Mouse (Mus musculus) MEL (cell line): ENCODE measurements around the gene Naip5. TPM values are rescaled to one million over a fixed set of nuclear protein-coding genes. Genes with fewer than 3 reads are reported as not detected.
"Not testable (repeated sequence)": the region's sequence is repeated elsewhere in the genome, so short reads cannot be mapped to it uniquely, and the experiment has no call there.

Experiments
- DNase-seq: peaks from one replicate; pipeline ENCODE4 v3.0.0; 2011; ENCODE audit warnings: low read depth, low spot score
- H3K27ac ChIP-seq: 2 replicates; pipeline ENCODE4 v1.5.1; 2012; ENCODE audit warnings: low read depth, mild to moderate bottlenecking, control low read depth, low read length, moderate library complexity; ENCODE audit not compliant: control insufficient read depth
- H3K27me3 ChIP-seq, 2 experiments: fragments of 150-350 bp in 1 of 2; sonication (generic) in 1 of 2; 2 replicates each; pipeline ENCODE4 v1.6.1; 2012; ENCODE audit warnings: low read length in 2 of 2, mild to moderate bottlenecking in 2 of 2, improper control_type of control experiment in 1 of 2, moderate library complexity in 1 of 2; ENCODE audit not compliant: insufficient read depth in 2 of 2, control insufficient read depth in 1 of 2
- H3K36me3 ChIP-seq, 2 experiments: 2 replicates each; pipeline ENCODE4 v1.6.1; 2012 to 2014; ENCODE audit warnings: low read length in 2 of 2, improper control_type of control experiment in 1 of 2, inconsistent platforms in 1 of 2, mild to moderate bottlenecking in 1 of 2; ENCODE audit not compliant: insufficient read depth in 2 of 2, control insufficient read depth in 1 of 2
- H3K4me1 ChIP-seq, 2 experiments: fragments of 150-350 bp in 1 of 2; sonication (generic) in 1 of 2; 2 replicates each; pipeline ENCODE4 v1.6.1; 2012; ENCODE audit warnings: low read length in 2 of 2, improper control_type of control experiment in 1 of 2, mild to moderate bottlenecking in 1 of 2; ENCODE audit not compliant: insufficient read depth in 2 of 2, control insufficient read depth in 1 of 2
- H3K4me3 ChIP-seq, 2 experiments: fragments of 150-350 bp in 1 of 2; sonication (generic) in 1 of 2; 2 replicates each; pipeline ENCODE4 v1.5.1; 2012; ENCODE audit warnings: low read depth in 2 of 2, low read length in 2 of 2, mild to moderate bottlenecking in 2 of 2, moderate library complexity in 2 of 2, control low read depth in 1 of 2, improper control_type of control experiment in 1 of 2; ENCODE audit not compliant: control insufficient read depth in 1 of 2, insufficient read depth in 1 of 2
- H3K79me2 ChIP-seq: 2 replicates; pipeline ENCODE4 v1.6.1; 2012; ENCODE audit warnings: mild to moderate bottlenecking, low read length, moderate library complexity; ENCODE audit not compliant: control insufficient read depth, poor library complexity, insufficient read depth
- H3K9ac ChIP-seq: 2 replicates; pipeline ENCODE4 v1.6.1; 2012; ENCODE audit warnings: low read depth, mild to moderate bottlenecking, control low read depth, low read length, moderate library complexity; ENCODE audit not compliant: control insufficient read depth, poor library complexity, severe bottlenecking
- H3K9me3 ChIP-seq: fragments of 150-350 bp; sonication (generic); replicated peaks from 2 replicates; pipeline ENCODE4 v1.6.1; 2012; ENCODE audit warnings: mild to moderate bottlenecking, low read length, improper control_type of control experiment, moderate library complexity; ENCODE audit not compliant: insufficient read depth
- polyA plus RNA-seq, 2 experiments: library from polyadenylated mRNA; stranded (reverse) in 1 of 2; unstranded in 1 of 2; fragments of >175 nt in 1 of 2; fragments of >200 nt in 1 of 2; gene quantifications; 2 replicates each; pipeline versions ENCODE4 v1.2.1 to v1.2.4; 2012; ENCODE audit warnings: low replicate concordance in 2 of 2, low read depth in 1 of 2; ENCODE audit not compliant: insufficient read length in 2 of 2, insufficient read depth in 1 of 2, missing spikeins in 1 of 2
- total RNA-seq: library from RNA; depleted of rRNA; stranded (reverse); fragments of 300-350 nt; gene quantifications from 2 replicates; pipeline ENCODE4 v1.2.3, GENCODE M21; 2012; rRNA removed

Gene Naip5
- total and polyA plus RNA-seq, 3 experiments = under 0.01 to 0.29 TPM; not detected in 1

- not testable (repeated sequence) for H3K9ac ChIP-seq, DNase-seq, H3K27ac ChIP-seq, H3K79me2 ChIP-seq, H3K9me3 ChIP-seq, H3K36me3 ChIP-seq, H3K27me3 ChIP-seq, H3K4me1 ChIP-seq, H3K4me3 ChIP-seq
These were observed 71.8 kb downstream of the Naip5 start for GRCm38 (mm10) chr13:100174360-100174759.

GRCm38 (mm10) chr13:100166378-100166777 is 79.7 kb downstream of the Naip5 start:
- H3K27me3 ChIP-seq, H3K27ac ChIP-seq, DNase-seq, H3K9me3 ChIP-seq, H3K36me3 ChIP-seq, H3K9ac ChIP-seq, H3K79me2 ChIP-seq, H3K4me1 ChIP-seq, H3K4me3 ChIP-seq: not testable (repeated sequence)

- not testable (repeated sequence) for H3K4me3 ChIP-seq, H3K27ac ChIP-seq, H3K27me3 ChIP-seq, H3K36me3 ChIP-seq, H3K79me2 ChIP-seq, H3K9me3 ChIP-seq, H3K9ac ChIP-seq, DNase-seq, H3K4me1 ChIP-seq
These were observed 83.7 kb downstream of the Naip5 start for GRCm38 (mm10) chr13:100162467-100162866.

Other genes with a start within 250 kb of the Naip5 start
- 20.5 and 22.6 TPM in 2 replicates for gene Mccc2, start 230.7 kb downstream of the Naip5 start, total RNA-seq
- gene Mccc2, start 230.7 kb downstream of the Naip5 start, polyA plus RNA-seq = 10 to 100 TPM in 1 of 2 experiments, not detected in 1; 28.7 TPM
- 23.3 and 27.2 TPM in 2 replicates for gene Bdp1, start 142.3 kb downstream of the Naip5 start, total RNA-seq
- gene Bdp1, start 142.3 kb downstream of the Naip5 start, polyA plus RNA-seq = 10 to 100 TPM; 19.7 to 73.2 TPM
- gene Serf1, start 138.3 kb downstream of the Naip5 start, total RNA-seq = 26.4 and 36.8 TPM in 2 replicates
- 10 to 100 TPM in 1 of 2 experiments, not detected in 1; 57.6 TPM for gene Serf1, start 138.3 kb downstream of the Naip5 start, polyA plus RNA-seq
- gene Smn1, start 121.5 kb downstream of the Naip5 start, total RNA-seq = 47.5 and 49.0 TPM in 2 replicates
- gene Smn1, start 121.5 kb downstream of the Naip5 start, polyA plus RNA-seq = 100 to 1,000 TPM in 1 of 2 experiments, not detected in 1; 124 TPM
- gene Naip2, start 44.2 kb downstream of the Naip5 start, total RNA-seq = 2.4 and 2.5 TPM in 2 replicates
- 1 to 10 TPM in 1 of 2 experiments, not detected in 1; 4.0 TPM for gene Naip2, start 44.2 kb downstream of the Naip5 start, polyA plus RNA-seq
- gene Naip6, start 71.4 kb upstream of the Naip5 start, total RNA-seq = 0.10 and 0.12 TPM in 2 replicates
- under 1 TPM in 1 of 2 experiments, not detected in 1; 0.78 TPM for gene Naip6, start 71.4 kb upstream of the Naip5 start, polyA plus RNA-seq
- gene Naip1, start 206.5 kb upstream of the Naip5 start, total RNA-seq = not detected in 2 replicates
- gene Naip1, start 206.5 kb upstream of the Naip5 start, polyA plus RNA-seq = under 1 TPM in 1 of 2 experiments, not detected in 1; 0.01 TPM
- 43.0 and 47.2 TPM in 2 replicates for gene Gtf2h2, start 246.3 kb upstream of the Naip5 start, total RNA-seq
- 10 to 100 TPM in 1 of 2 experiments, not detected in 1; 71.6 TPM for gene Gtf2h2, start 246.3 kb upstream of the Naip5 start, polyA plus RNA-seq